Comparison of ENCODE assay signal across 21 mouse cellular contexts in the genomic region with DNA sequence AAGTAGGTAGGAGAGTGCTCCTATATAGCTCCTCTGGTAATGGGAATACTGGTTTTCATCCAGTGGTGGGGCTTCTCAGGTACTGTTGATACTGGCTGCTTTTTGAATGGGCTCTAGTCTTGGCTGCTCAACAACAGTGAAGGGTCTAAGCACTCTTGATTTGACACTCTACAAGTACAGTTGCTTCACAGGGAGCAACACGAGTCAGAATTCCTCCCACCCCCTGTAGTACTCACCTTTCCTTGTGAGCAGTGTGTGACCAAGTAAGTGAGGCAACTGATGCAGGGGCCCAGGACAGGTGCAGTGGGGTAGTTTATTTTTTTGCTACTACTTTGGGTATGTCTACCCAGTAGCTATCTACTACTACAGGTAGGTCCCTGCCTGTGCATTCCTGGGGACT.
DNase-seq lines count a peak whose midpoint lies in the region; ATAC-seq and TF ChIP-seq lines count a peak whose summit lies in the region.
"Had no signal": no experiment of that assay in that cellular context is flagged by ENCODE, and none has a peak within 500 bp of the region (broad histone marks: within the 10 kb centered on the region; RNA-seq: fewer than 3 reads in every experiment).

No protein-coding gene starts in this region.

- no peak overlapping the region for H3K9ac ChIP-seq in forebrain, embryonic 16.5 days (replicated peaks; ENCODE audit: low read depth, low read length)
- H3K9ac ChIP-seq in forebrain, embryonic 15.5 days (replicated peaks): no peak overlapping the region
- no peak overlapping the region for H3K9ac ChIP-seq in lung, postnatal 0 days (replicated peaks; ENCODE audit: low read depth)
- no peak overlapping the region for H3K9ac ChIP-seq in midbrain, embryonic 15.5 days
- no peak overlapping the region for H3K9ac ChIP-seq in midbrain, embryonic 14.5 days (replicated peaks; ENCODE audit: low read length)
- H3K9ac ChIP-seq in midbrain, embryonic 16.5 days (ENCODE audit: low read depth, low read length): no peak overlapping the region
- H3K9ac ChIP-seq: forebrain, postnatal 0 days; hindbrain, embryonic 15.5 days had no signal

- DNase-seq in lung, postnatal 0 days (ENCODE audit: low spot score): peak; percentile 52
- DNase-seq in lung, postnatal 4 days: no peak
- DNase-seq in midbrain, embryonic 14.5 days: no peak
- DNase-seq: adrenal gland, postnatal 10 days; adrenal gland, postnatal 36 days; B cell, adult 2 months; cerebellum, adult 18-20 months; cerebellum, adult 9-10 months; cerebellum, postnatal 14 days; forebrain, postnatal 0 days; gastrocnemius, adult 2 months; gastrocnemius, postnatal 14 days had no signal

- no peaks in the 10 kb centered on the region for H3K9me3 ChIP-seq in forebrain, embryonic 16.5 days (ENCODE audit: control insufficient read depth, low read length)
- no peaks in the 10 kb centered on the region for H3K9me3 ChIP-seq in forebrain, embryonic 15.5 days
- H3K9me3 ChIP-seq in lung, postnatal 0 days (ENCODE audit: low read length): no peaks in the 10 kb centered on the region
- H3K9me3 ChIP-seq in midbrain, embryonic 15.5 days: no peaks in the 10 kb centered on the region
- H3K9me3 ChIP-seq in midbrain, embryonic 14.5 days (ENCODE audit: control insufficient read depth, low read length): no peaks in the 10 kb centered on the region
- H3K9me3 ChIP-seq in midbrain, embryonic 16.5 days (replicated peaks; ENCODE audit: control insufficient read depth, low read length, poor library complexity, severe bottlenecking): no peaks in the 10 kb centered on the region
- H3K9me3 ChIP-seq: G1E; hindbrain, embryonic 15.5 days had no signal

- TF ChIP-seq EP300 in lung, postnatal 0 days (IDR thresholded peaks at IDR 0.05): no peak

- H3K27ac ChIP-seq in forebrain, embryonic 16.5 days (ENCODE audit: low read length): no peak overlapping the region
- H3K27ac ChIP-seq in forebrain, embryonic 15.5 days (replicated peaks): no peak overlapping the region
- H3K27ac ChIP-seq in lung, postnatal 0 days (ENCODE audit: low read length): no peak overlapping the region
- no peak overlapping the region for H3K27ac ChIP-seq in midbrain, embryonic 15.5 days
- no peak overlapping the region for H3K27ac ChIP-seq in midbrain, embryonic 14.5 days (replicated peaks; ENCODE audit: low read depth, low read length)
- H3K27ac ChIP-seq in midbrain, embryonic 16.5 days (ENCODE audit: low read length): no peak overlapping the region
- H3K27ac ChIP-seq: gastrocnemius, adult 2 months; hindbrain, embryonic 15.5 days had no signal

- H3K4me3 ChIP-seq in forebrain, embryonic 16.5 days (replicated peaks; ENCODE audit: low read length): no peak overlapping the region
- no peak overlapping the region for H3K4me3 ChIP-seq in forebrain, embryonic 15.5 days
- H3K4me3 ChIP-seq in lung, postnatal 0 days (ENCODE audit: low read depth, low read length): no peak overlapping the region
- H3K4me3 ChIP-seq in midbrain, embryonic 15.5 days: no peak overlapping the region
- H3K4me3 ChIP-seq in midbrain, embryonic 14.5 days (replicated peaks; ENCODE audit: low read depth, low read length): no peak overlapping the region
- no peak overlapping the region for H3K4me3 ChIP-seq in midbrain, embryonic 16.5 days (ENCODE audit: low read depth, low read length)
- H3K4me3 ChIP-seq: gastrocnemius, adult 2 months; hindbrain, embryonic 15.5 days had no signal

- TF ChIP-seq CTCF in lung, postnatal 0 days (IDR thresholded peaks at IDR 0.05): no peak

- ATAC-seq in forebrain, embryonic 16.5 days: peak; percentile 18; the same call in 1 of the 2 replicates
- ATAC-seq in forebrain, embryonic 15.5 days (replicated peaks): no peak
- ATAC-seq in lung, postnatal 0 days: peak; percentile 84
- ATAC-seq in midbrain, embryonic 15.5 days (replicated peaks): 0 out of 2 replicates have a peak, but pooled peaks have one; percentile 37
- ATAC-seq in midbrain, embryonic 14.5 days (ENCODE audit: low FRiP score, low TSS enrichment): no peak
- peak; percentile 42; the same call in 1 of the 2 replicates for ATAC-seq in midbrain, embryonic 16.5 days
- ATAC-seq: Patski had no signal

- no peaks in the 10 kb centered on the region for H3K27me3 ChIP-seq in forebrain, embryonic 16.5 days (replicated peaks; ENCODE audit: control insufficient read depth, insufficient read depth, low read length)
- no peaks in the 10 kb centered on the region for H3K27me3 ChIP-seq in forebrain, embryonic 15.5 days
- H3K27me3 ChIP-seq in lung, postnatal 0 days (replicated peaks; ENCODE audit: insufficient read depth, low read length): no peaks in the 10 kb centered on the region
- H3K27me3 ChIP-seq in midbrain, embryonic 15.5 days (replicated peaks): no peaks in the 10 kb centered on the region
- no peaks in the 10 kb centered on the region for H3K27me3 ChIP-seq in midbrain, embryonic 14.5 days (ENCODE audit: control insufficient read depth, insufficient read depth, low read length)
- no peaks in the 10 kb centered on the region for H3K27me3 ChIP-seq in midbrain, embryonic 16.5 days (ENCODE audit: control insufficient read depth, insufficient read depth, low read depth, low read length)
- H3K27me3 ChIP-seq: CH12.LX; hindbrain, embryonic 15.5 days; Patski had no signal

- 90% methylated on average over 1 of the region's 1 CpGs for WGBS in forebrain, embryonic 16.5 days
- WGBS in forebrain, embryonic 15.5 days: 94% methylated on average over 1 of the region's 1 CpGs
- WGBS in lung, postnatal 0 days: 53% methylated on average over 1 of the region's 1 CpGs
- WGBS in midbrain, embryonic 15.5 days: 90% methylated on average over 1 of the region's 1 CpGs
- WGBS in midbrain, embryonic 14.5 days: 90% methylated on average over 1 of the region's 1 CpGs
- 71% methylated on average over 1 of the region's 1 CpGs for WGBS in midbrain, embryonic 16.5 days

- no peak overlapping the region for H3K4me2 ChIP-seq in forebrain, embryonic 16.5 days (ENCODE audit: low read length)
- H3K4me2 ChIP-seq in forebrain, embryonic 15.5 days (replicated peaks): no peak overlapping the region
- no peak overlapping the region for H3K4me2 ChIP-seq in lung, postnatal 0 days (replicated peaks; ENCODE audit: low read depth, low read length)
- H3K4me2 ChIP-seq in midbrain, embryonic 15.5 days: no peak overlapping the region
- H3K4me2 ChIP-seq in midbrain, embryonic 14.5 days (ENCODE audit: low read length): no peak overlapping the region
- H3K4me2 ChIP-seq in midbrain, embryonic 16.5 days (ENCODE audit: low read length): no peak overlapping the region
- H3K4me2 ChIP-seq: heart, embryonic 11.5 days; hindbrain, embryonic 15.5 days had no signal

- no peaks in the 10 kb centered on the region for H3K36me3 ChIP-seq in forebrain, embryonic 16.5 days (ENCODE audit: control insufficient read depth, insufficient read depth)
- no peaks in the 10 kb centered on the region for H3K36me3 ChIP-seq in forebrain, embryonic 15.5 days
- no peaks in the 10 kb centered on the region for H3K36me3 ChIP-seq in lung, postnatal 0 days (ENCODE audit: insufficient read depth, low read length)
- H3K36me3 ChIP-seq in midbrain, embryonic 15.5 days (replicated peaks): no peaks in the 10 kb centered on the region
- peaks cover 3% of the 10 kb centered on the region for H3K36me3 ChIP-seq in midbrain, embryonic 14.5 days (ENCODE audit: control insufficient read depth, insufficient read depth, low read length)
- no peaks in the 10 kb centered on the region; the same call in 1 of the 2 replicates for H3K36me3 ChIP-seq in midbrain, embryonic 16.5 days (ENCODE audit: control insufficient read depth, insufficient read depth, low read length)

- no peaks in the 10 kb centered on the region for H3K4me1 ChIP-seq in forebrain, embryonic 16.5 days (replicated peaks; ENCODE audit: control insufficient read depth, insufficient read depth, low read length)
- H3K4me1 ChIP-seq in forebrain, embryonic 15.5 days: no peaks in the 10 kb centered on the region
- no peaks in the 10 kb centered on the region for H3K4me1 ChIP-seq in lung, postnatal 0 days (ENCODE audit: insufficient read depth, low read depth, low read length)
- no peaks in the 10 kb centered on the region for H3K4me1 ChIP-seq in midbrain, embryonic 15.5 days
- no peaks in the 10 kb centered on the region for H3K4me1 ChIP-seq in midbrain, embryonic 14.5 days (ENCODE audit: control insufficient read depth, insufficient read depth, low read length)
- no peaks in the 10 kb centered on the region for H3K4me1 ChIP-seq in midbrain, embryonic 16.5 days (ENCODE audit: control insufficient read depth, insufficient read depth, low read length)
- H3K4me1 ChIP-seq: hindbrain, embryonic 15.5 days had no signal

Comparison
In these comparisons a context has a peak if more than half of its experiments do, and no peak if none do; other contexts are left out.
1. ATAC-seq: peak in forebrain, embryonic 16.5 days (single experiment), lung, postnatal 0 days (single experiment), midbrain, embryonic 15.5 days (single experiment) and midbrain, embryonic 16.5 days (single experiment); none in forebrain, embryonic 15.5 days (single experiment) and midbrain, embryonic 14.5 days (single experiment).